Mouse (Mus musculus) MEL (cell line): ENCODE measurements at regions not wholly inside any gene's neighbourhood (a gene's known extent, or its start where the extent isn't known, plus 50 kb on each side); places are given as distances from the start of the nearest gene placed in this dataset.

Experiments
- CTCF ChIP-seq, 3 experiments: IDR thresholded peaks in 2 of 3; conservative IDR thresholded peaks in 1 of 3; 2 replicates each; pipeline ENCODE4 v1.5.1; 2011 to 2012; ENCODE audit warnings: low read length in 3 of 3, low read depth in 2 of 3, mild to moderate bottlenecking in 2 of 3, improper control_type of control experiment in 1 of 3, inconsistent platforms in 1 of 3, mixed read lengths in 1 of 3, moderate library complexity in 1 of 3; ENCODE audit not compliant: control insufficient read depth in 1 of 3, insufficient read depth in 1 of 3, poor library complexity in 1 of 3, severe bottlenecking in 1 of 3
- ELF1 ChIP-seq: IDR thresholded peaks from 2 replicates; pipeline ENCODE4 v1.6.1; 2014; ENCODE audit warnings: low read depth, mild to moderate bottlenecking, inconsistent platforms, low read length, improper control_type of control experiment, moderate library complexity
- EP300 ChIP-seq, 2 experiments: IDR thresholded peaks; 2 replicates each; pipeline ENCODE4 v1.6.1; 2011; ENCODE audit warnings: improper control_type of control experiment in 2 of 2, low read length in 2 of 2, low read depth in 1 of 2, mild to moderate bottlenecking in 1 of 2
- MAX ChIP-seq: IDR thresholded peaks from 2 replicates; pipeline ENCODE4 v1.6.1; 2011; ENCODE audit warnings: low read length, improper control_type of control experiment
- POLR2A ChIP-seq, 2 experiments: IDR thresholded peaks; 2 replicates each; pipeline ENCODE4 v1.6.1; 2011 to 2012; ENCODE audit warnings: low read length in 2 of 2, mild to moderate bottlenecking in 2 of 2, control low read depth in 1 of 2, improper control_type of control experiment in 1 of 2, low read depth in 1 of 2, moderate library complexity in 1 of 2; ENCODE audit not compliant: control insufficient read depth in 1 of 2, insufficient read depth in 1 of 2, poor library complexity in 1 of 2

DNA sequence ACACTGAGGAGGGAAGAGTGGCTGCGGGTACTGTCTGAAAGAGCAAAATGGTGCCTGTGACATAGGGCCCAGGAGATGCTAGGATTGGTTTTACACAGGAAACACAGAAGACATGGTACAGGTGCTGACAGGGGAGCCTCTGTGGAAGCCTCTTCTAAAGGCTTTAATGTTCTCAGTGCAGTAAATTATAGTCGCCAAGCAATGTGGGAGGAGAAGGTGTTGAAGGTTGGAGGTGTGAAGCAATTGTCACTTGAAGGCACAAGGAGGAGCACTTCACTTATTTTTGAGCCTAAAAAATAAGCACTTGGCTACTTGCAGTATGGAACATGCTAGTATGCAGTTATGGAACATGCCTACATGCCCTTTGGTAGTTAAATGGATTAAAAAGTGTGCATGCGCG lies 283.6 kb upstream of the Pkdcc start:
- no peak for TF ChIP-seq MAX
- no peak for TF ChIP-seq ELF1
- no peak for TF ChIP-seq EP300 (IDR thresholded peaks at IDR 0.05; ENCODE audit: low read depth in 1 of 2, low read length in 2 of 2)
- TF ChIP-seq POLR2A (IDR thresholded peaks at IDR 0.05; ENCODE audit: control insufficient read depth in 1 of 2, insufficient read depth in 1 of 2, low read depth in 1 of 2, low read length in 2 of 2, poor library complexity in 1 of 2): no peak
- no peak for TF ChIP-seq CTCF (IDR thresholded peaks at IDR 0.05 in 2 of 3, conservative IDR thresholded peaks at IDR 0.05 in 1 of 3; ENCODE audit: control insufficient read depth in 1 of 3, insufficient read depth in 1 of 3, low read depth in 2 of 3, low read length in 3 of 3, poor library complexity in 1 of 3, severe bottlenecking in 1 of 3)
